In genomic region chr19:32711761-32712541, GRCm38 (mm10) we compare ENCODE assay signal across 8 mouse cellular contexts. TPM values are rescaled to one million over a fixed set of nuclear protein-coding genes. Genes with fewer than 3 reads are reported as not detected.
DNase-seq lines count a peak whose midpoint lies in the region; ATAC-seq and TF ChIP-seq lines count a peak whose summit lies in the region.

No protein-coding gene starts in this region.

- H3K27ac ChIP-seq in brown adipose tissue, adult 24 weeks (replicated peaks; ENCODE audit: low read depth, low read length) = peak overlapping the region; percentile 79
- H3K27ac ChIP-seq in heart, embryonic 14.5 days (replicated peaks in 1 of 2; ENCODE audit: control insufficient read depth in 1 of 2, insufficient read depth in 1 of 2, low read depth in 2 of 2, low read length in 2 of 2) = peak overlapping the region; percentile 82 to 84
- H3K27ac ChIP-seq in liver, embryonic 14.5 days = peak overlapping the region; percentile 42
- peak overlapping the region; percentile 87 for H3K27ac ChIP-seq in neural tube, embryonic 11.5 days (ENCODE audit: low read depth, low read length)
- H3K27ac ChIP-seq in stomach, postnatal 0 days (replicated peaks) = peak overlapping the region; percentile 85

- no peak for TF ChIP-seq EP300 in liver, embryonic 14.5 days (IDR thresholded peaks at IDR 0.05; ENCODE audit: low read depth)
- no peak for TF ChIP-seq EP300 in stomach, postnatal 0 days (optimal IDR thresholded peaks at IDR 0.05)

- peak overlapping the region; percentile 87 for H3K4me3 ChIP-seq in brown adipose tissue, adult 24 weeks (ENCODE audit: insufficient read depth, low read depth, low read length)
- peak overlapping the region; percentile 67 to 93 for H3K4me3 ChIP-seq in heart, embryonic 14.5 days (ENCODE audit: control insufficient read depth in 1 of 2, insufficient read depth in 1 of 2, low read depth in 1 of 2, low read length in 2 of 2)
- peak overlapping the region; percentile 74 to 79 for H3K4me3 ChIP-seq in liver, embryonic 14.5 days (ENCODE audit: insufficient read depth in 1 of 2, low read depth in 2 of 2, low read length in 2 of 2)
- peak overlapping the region; percentile 89 for H3K4me3 ChIP-seq in neural tube, embryonic 11.5 days (ENCODE audit: low read depth, low read length)
- peak overlapping the region; percentile 72 for H3K4me3 ChIP-seq in stomach, postnatal 0 days (ENCODE audit: low read depth, low read length)

- no peaks in the 10 kb centered on the region for H3K9me3 ChIP-seq in heart, embryonic 14.5 days (ENCODE audit: control insufficient read depth, low read length)
- H3K9me3 ChIP-seq in liver, embryonic 14.5 days (ENCODE audit: control insufficient read depth, low read length) = no peaks in the 10 kb centered on the region
- H3K9me3 ChIP-seq in neural tube, embryonic 11.5 days (ENCODE audit: control insufficient read depth, low read length) = no peaks in the 10 kb centered on the region
- no peaks in the 10 kb centered on the region for H3K9me3 ChIP-seq in stomach, postnatal 0 days (ENCODE audit: control insufficient read depth, low read length)

- H3K36me3 ChIP-seq in heart, embryonic 14.5 days (ENCODE audit: control insufficient read depth, insufficient read depth, low read length) = 0 out of 2 replicates have a peak, but pooled peaks cover 6% of the 10 kb centered on the region
- H3K36me3 ChIP-seq in liver, embryonic 14.5 days (replicated peaks; ENCODE audit: control insufficient read depth, insufficient read depth, low read depth) = no peaks in the 10 kb centered on the region
- no peaks in the 10 kb centered on the region for H3K36me3 ChIP-seq in neural tube, embryonic 11.5 days (ENCODE audit: control insufficient read depth, insufficient read depth, low read length)
- H3K36me3 ChIP-seq in stomach, postnatal 0 days (ENCODE audit: control insufficient read depth, insufficient read depth, low read length) = no peaks in the 10 kb centered on the region

- peak; percentile 92 for ATAC-seq in heart, embryonic 14.5 days (ENCODE audit: insufficient number of reproducible peaks, insufficient read depth, low FRiP score, low read depth)
- ATAC-seq in liver, embryonic 14.5 days (ENCODE audit: insufficient read depth) = peak; percentile 96
- ATAC-seq in neural tube, embryonic 11.5 days (ENCODE audit: insufficient read depth, low FRiP score, low TSS enrichment) = peak; percentile 94
- ATAC-seq in stomach, postnatal 0 days (ENCODE audit: low FRiP score, low TSS enrichment) = peak; percentile 95

- TF ChIP-seq CTCF in liver, embryonic 14.5 days (IDR thresholded peaks at IDR 0.05; ENCODE audit: low read depth) = no peak
- TF ChIP-seq CTCF in stomach, postnatal 0 days (IDR thresholded peaks at IDR 0.05; ENCODE audit: low read depth) = no peak

- peak overlapping the region; percentile 86 for H3K9ac ChIP-seq in heart, embryonic 14.5 days (ENCODE audit: low read length)
- H3K9ac ChIP-seq in liver, embryonic 14.5 days (replicated peaks) = peak overlapping the region; percentile 68
- H3K9ac ChIP-seq in neural tube, embryonic 11.5 days (ENCODE audit: low read length) = peak overlapping the region; percentile 91
- peak overlapping the region; percentile 71 for H3K9ac ChIP-seq in stomach, postnatal 0 days (ENCODE audit: low read length)

- H3K27me3 ChIP-seq in heart, embryonic 14.5 days (ENCODE audit: control insufficient read depth, insufficient read depth, low read length) = no peaks in the 10 kb centered on the region
- no peaks in the 10 kb centered on the region for H3K27me3 ChIP-seq in liver, embryonic 14.5 days (ENCODE audit: control insufficient read depth, insufficient read depth, low read length)
- no peaks in the 10 kb centered on the region for H3K27me3 ChIP-seq in neural tube, embryonic 11.5 days (ENCODE audit: control insufficient read depth, insufficient read depth, low read length)
- no peaks in the 10 kb centered on the region for H3K27me3 ChIP-seq in stomach, postnatal 0 days (ENCODE audit: control insufficient read depth, insufficient read depth, low read length)

- H3K4me1 ChIP-seq in brown adipose tissue, adult 24 weeks (ENCODE audit: control insufficient read depth, insufficient read depth, insufficient read length, low read length) = no peaks in the 10 kb centered on the region; the same call in 1 of the 2 replicates
- peaks cover 0 to 8% of the 10 kb centered on the region in 2 experiments; a peak in 2 of 4 replicates for H3K4me1 ChIP-seq in heart, embryonic 14.5 days (ENCODE audit: control insufficient read depth in 2 of 2, insufficient read depth in 2 of 2, low read length in 2 of 2)
- H3K4me1 ChIP-seq in liver, embryonic 14.5 days (replicated peaks; ENCODE audit: control insufficient read depth in 2 of 2, insufficient read depth in 2 of 2, low read length in 1 of 2) = peaks cover 8 to 9% of the 10 kb centered on the region in 2 experiments
- peaks cover 4% of the 10 kb centered on the region; the same call in 1 of the 2 replicates for H3K4me1 ChIP-seq in neural tube, embryonic 11.5 days (ENCODE audit: control insufficient read depth, insufficient read depth, low read length)
- no peaks in the 10 kb centered on the region for H3K4me1 ChIP-seq in stomach, postnatal 0 days (replicated peaks; ENCODE audit: control insufficient read depth, insufficient read depth)

- peak; percentile 95 for DNase-seq in CD4-positive, CD25-positive, alpha-beta regulatory T cell, adult 2 months (ENCODE audit: low read depth, low spot score)
- peak; percentile 53 for DNase-seq in fibroblast of lung, adult 2 months (ENCODE audit: low read depth)
- DNase-seq in kidney, postnatal 25 days = peak; percentile 91 to 95
- peak; percentile 57 to 67 (median 66) for DNase-seq in liver, embryonic 14.5 days (ENCODE audit: low read depth in 3 of 3, low spot score in 3 of 3)
- DNase-seq in neural tube, embryonic 11.5 days (ENCODE audit: low spot score) = peak; percentile 94
- peak; percentile 92 for DNase-seq in stomach, postnatal 0 days (ENCODE audit: low spot score)

- under 1% methylated on average over 61 of the region's 63 CpGs for WGBS in heart, embryonic 14.5 days
- under 1% methylated on average over 63 of the region's 63 CpGs for WGBS in liver, embryonic 14.5 days (ENCODE audit: insufficient replicate concordance)
- WGBS in neural tube, embryonic 11.5 days = 0% methylated on average over 63 of the region's 63 CpGs
- under 1% methylated on average over 63 of the region's 63 CpGs for WGBS in stomach, postnatal 0 days

- H3K4me2 ChIP-seq in heart, embryonic 14.5 days (ENCODE audit: low read length) = peak overlapping the region; percentile 89
- peak overlapping the region; percentile 86 for H3K4me2 ChIP-seq in liver, embryonic 14.5 days (ENCODE audit: low read depth)
- peak overlapping the region; percentile 82 for H3K4me2 ChIP-seq in neural tube, embryonic 11.5 days (ENCODE audit: low read depth)
- H3K4me2 ChIP-seq in stomach, postnatal 0 days (replicated peaks; ENCODE audit: low read depth) = peak overlapping the region; percentile 70

RNA-seq across cellular contexts. Expression of gene Atad1, which starts 27.6 kb away (rescaled TPM):
- 54.7 and 58.3 TPM in 2 replicates for polyA plus RNA-seq in brown adipose tissue, adult 24 weeks (2012; ENCODE audit: insufficient read depth, insufficient read length, missing spikeins)
- 65.0 and 71.8 TPM in 2 replicates for polyA plus RNA-seq in heart, embryonic 14.5 days (2014; fragmentation: Nextera tagmentation; extraction: Ambion mirVana)
- 6.5 and 9.9 TPM in 2 replicates for polyA plus RNA-seq in liver, embryonic 14.5 days (2012; rRNA removed)
- 20.9 and 22.3 TPM in 2 replicates for polyA plus RNA-seq in liver, embryonic 14.5 days (2014; fragmentation: Nextera tagmentation; extraction: Ambion mirVana)
- 101 and 105 TPM in 2 replicates for polyA plus RNA-seq in neural tube, embryonic 11.5 days (2014; fragmentation: Nextera tagmentation; extraction: Ambion mirVana)
- 42.2 and 42.6 TPM in 2 replicates for polyA plus RNA-seq in stomach, postnatal 0 days (2015; fragmentation: Nextera tagmentation; extraction: Ambion mirVana)

RNA-seq across cellular contexts. Expression of gene Pten, which starts 45.3 kb away (rescaled TPM):
- 44.8 and 50.0 TPM in 2 replicates for polyA plus RNA-seq in brown adipose tissue, adult 24 weeks (2012; ENCODE audit: insufficient read depth, insufficient read length, missing spikeins)
- polyA plus RNA-seq in heart, embryonic 14.5 days (2014; fragmentation: Nextera tagmentation; extraction: Ambion mirVana) = 7.7 and 10.8 TPM in 2 replicates
- polyA plus RNA-seq in liver, embryonic 14.5 days (2012; rRNA removed) = 3.1 and 4.3 TPM in 2 replicates
- polyA plus RNA-seq in liver, embryonic 14.5 days (2014; fragmentation: Nextera tagmentation; extraction: Ambion mirVana) = 3.5 and 3.9 TPM in 2 replicates
- polyA plus RNA-seq in neural tube, embryonic 11.5 days (2014; fragmentation: Nextera tagmentation; extraction: Ambion mirVana) = 8.2 and 8.3 TPM in 2 replicates
- polyA plus RNA-seq in stomach, postnatal 0 days (2015; fragmentation: Nextera tagmentation; extraction: Ambion mirVana) = 7.2 and 8.1 TPM in 2 replicates

Comparison
In these comparisons a context has a peak if more than half of its experiments do, and no peak if none do; other contexts are left out.
1. Peak in every context shown above with its lines: DNase-seq, ATAC-seq, H3K4me3 ChIP-seq and H3K27ac ChIP-seq.